30 mouse cellular contexts compared by ENCODE assay signal in genomic region chr12:56457951-56458350, GRCm38 (mm10).
"Had no signal": no experiment of that assay in that cellular context is flagged by ENCODE, and none has a peak within 500 bp of the region (broad histone marks: within the 10 kb centered on the region; RNA-seq: fewer than 3 reads in every experiment).

No protein-coding gene starts in this region.

- H3K9me3 ChIP-seq: limb, embryonic 10.5 days; limb, embryonic 12.5 days; limb, embryonic 13.5 days; limb, embryonic 15.5 days; liver, embryonic 12.5 days; liver, embryonic 13.5 days; liver, embryonic 15.5 days; lung, embryonic 15.5 days; midbrain, embryonic 10.5 days; midbrain, embryonic 12.5 days; midbrain, embryonic 13.5 days; midbrain, embryonic 15.5 days; neural tube, embryonic 12.5 days had no signal

- H3K27me3 ChIP-seq: lung, embryonic 15.5 days had no signal

- H3K27ac ChIP-seq: left cerebral cortex, adult 2 months; limb, embryonic 10.5 days; limb, embryonic 12.5 days; limb, embryonic 13.5 days; limb, embryonic 15.5 days; liver, embryonic 12.5 days; liver, embryonic 13.5 days; liver, embryonic 14.5 days; liver, embryonic 15.5 days; lung, embryonic 15.5 days; macrophage; midbrain, embryonic 12.5 days; midbrain, embryonic 13.5 days; midbrain, embryonic 15.5 days; neural tube, embryonic 12.5 days had no signal

- ATAC-seq: liver, embryonic 12.5 days; liver, postnatal 0 days; lung, postnatal 0 days; midbrain, embryonic 15.5 days had no signal

- DNase-seq: left cerebral cortex, postnatal 4 days; liver; liver, embryonic 13.5 days; liver, postnatal 0 days; lung, adult 18-20 months; lung, adult 2 months; lung, embryonic 14.5 days; lung, postnatal 10 days; lung, postnatal 14 days; lung, postnatal 36 days; lung, postnatal 4 days had no signal

- H3K4me1 ChIP-seq: limb, embryonic 15.5 days; liver, embryonic 12.5 days; liver, embryonic 13.5 days; liver, embryonic 15.5 days; lung, embryonic 15.5 days; megakaryocyte, embryonic 14.5 days had no signal

- H3K4me2 ChIP-seq: limb, embryonic 12.5 days; limb, embryonic 13.5 days; limb, embryonic 15.5 days; liver, embryonic 11.5 days; liver, embryonic 12.5 days; liver, embryonic 13.5 days; liver, embryonic 15.5 days; lung, embryonic 14.5 days; lung, embryonic 15.5 days; midbrain, embryonic 12.5 days; midbrain, embryonic 13.5 days; midbrain, embryonic 15.5 days; neural tube, embryonic 12.5 days had no signal

- H3K36me3 ChIP-seq: limb, embryonic 10.5 days; limb, embryonic 12.5 days; limb, embryonic 13.5 days; limb, embryonic 15.5 days; liver, embryonic 12.5 days; liver, embryonic 13.5 days; liver, embryonic 15.5 days; lung, embryonic 15.5 days; midbrain, embryonic 10.5 days; midbrain, embryonic 12.5 days; midbrain, embryonic 13.5 days; midbrain, embryonic 15.5 days; neural tube, embryonic 12.5 days had no signal

- H3K4me3 ChIP-seq: left cerebral cortex, adult 2 months; limb, embryonic 10.5 days; limb, embryonic 12.5 days; limb, embryonic 13.5 days; limb, embryonic 15.5 days; liver, embryonic 12.5 days; liver, embryonic 13.5 days; liver, embryonic 15.5 days; lung, embryonic 15.5 days; megakaryocyte, embryonic 14.5 days; midbrain, embryonic 12.5 days; midbrain, embryonic 13.5 days; midbrain, embryonic 15.5 days; myocyte; neural tube, embryonic 12.5 days had no signal

- H3K9ac ChIP-seq: limb, embryonic 12.5 days; limb, embryonic 13.5 days; limb, embryonic 15.5 days; liver, embryonic 12.5 days; liver, embryonic 13.5 days; liver, embryonic 14.5 days; liver, embryonic 15.5 days; liver, postnatal 0 days; lung, embryonic 14.5 days; lung, embryonic 15.5 days; midbrain, embryonic 12.5 days; midbrain, embryonic 13.5 days; midbrain, embryonic 15.5 days; neural tube, embryonic 12.5 days had no signal
